Mouse (Mus musculus): ENCODE measurements around the gene Rai1. TPM values are rescaled to one million over a fixed set of nuclear protein-coding genes. Genes with fewer than 3 reads are reported as not detected.

The Rai1 gene
- total RNA-seq, 1 experiment: 15.5 TPM

DNA sequence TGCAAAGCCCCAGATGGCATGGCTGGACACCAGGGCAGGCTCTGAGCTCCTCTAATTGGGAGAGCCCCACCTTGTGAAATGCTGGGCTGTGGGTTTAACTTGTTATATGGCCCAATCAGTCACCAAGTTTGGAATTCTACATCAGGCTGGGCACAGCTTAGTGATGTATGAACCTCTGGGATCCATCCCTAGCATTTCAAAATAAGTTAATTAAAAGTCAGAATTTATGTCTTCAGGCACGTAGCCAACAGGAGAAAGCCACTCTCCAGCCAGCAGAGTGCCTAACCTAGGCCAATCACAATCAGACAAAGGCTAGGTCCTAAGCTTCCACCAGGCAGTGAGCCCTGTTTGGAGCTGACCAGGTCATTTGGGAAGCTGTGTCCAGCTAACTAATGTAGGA lies 111.9 kb downstream of the Rai1 start:
- in situ Hi-C loops (cut with MboI; ENCODE audit: low sequenced_read_pairs in 2 of 2, unreplicated experiment in 2 of 2): no loop called here
- H3K9me3 ChIP-seq (ENCODE audit: control insufficient read depth, insufficient read depth, low read depth, low read length): no peaks in the 10 kb centered on the region
- no peak overlapping the region for H3K4me3 ChIP-seq (ENCODE audit: insufficient read depth in 1 of 2, low read depth in 1 of 2, low read length in 2 of 2, poor library complexity in 1 of 2, severe bottlenecking in 1 of 2)
- DNase-seq (ENCODE audit: low read depth, low spot score): no peak
- H3K27ac ChIP-seq (ENCODE audit: insufficient read depth, low read depth, low read length, poor library complexity, severe bottlenecking): no peak overlapping the region
- no peak overlapping the region for H3K9ac ChIP-seq (ENCODE audit: insufficient read depth, low read depth, low read length, poor library complexity, severe bottlenecking)
- H3K4me1 ChIP-seq (ENCODE audit: control insufficient read depth in 2 of 2, insufficient read depth in 2 of 2, low read length in 2 of 2, poor library complexity in 1 of 2): peaks cover 7 to 25% of the 10 kb centered on the region in 2 experiments; a peak in 3 of 4 replicates
- TF ChIP-seq ZC3H11A (IDR thresholded peaks at IDR 0.05; ENCODE audit: borderline replicate concordance, low read depth, low read length) (no peak), ZNF384 (IDR thresholded peaks at IDR 0.05; ENCODE audit: low read depth, low read length) (no peak), CHD2 (IDR thresholded peaks at IDR 0.05; ENCODE audit: low read depth, low read length) (no peak), HCFC1 (IDR thresholded peaks at IDR 0.05; ENCODE audit: borderline replicate concordance, insufficient read depth, low read length) (no peak), MAFK (IDR thresholded peaks at IDR 0.05; ENCODE audit: insufficient read depth, low read depth, low read length) (no peak)
- H3K36me3 ChIP-seq (ENCODE audit: control insufficient read depth, insufficient read depth, low read length, poor library complexity, severe bottlenecking): peaks cover 10% of the 10 kb centered on the region; the same call in 1 of the 2 replicates

- Histone ChIP-seq H3K9me3 (ENCODE audit: control insufficient read depth, insufficient read depth, low read depth, low read length) (no peaks in the 10 kb centered on the region), H3K27ac (ENCODE audit: insufficient read depth, low read depth, low read length, poor library complexity, severe bottlenecking) (no peak overlapping the region), H3K9ac (ENCODE audit: insufficient read depth, low read depth, low read length, poor library complexity, severe bottlenecking) (no peak overlapping the region), H3K4me1 (ENCODE audit: control insufficient read depth in 2 of 2, insufficient read depth in 2 of 2, low read length in 2 of 2, poor library complexity in 1 of 2) (peaks cover 5 to 22% of the 10 kb centered on the region in 2 experiments; a peak in 3 of 4 replicates), H3K36me3 (ENCODE audit: control insufficient read depth, insufficient read depth, low read length, poor library complexity, severe bottlenecking) (peaks cover 10% of the 10 kb centered on the region; the same call in 1 of the 2 replicates), H3K4me3 (ENCODE audit: insufficient read depth in 1 of 2, low read depth in 1 of 2, low read length in 2 of 2, poor library complexity in 1 of 2, severe bottlenecking in 1 of 2) (no peak overlapping the region)
- DNase-seq (ENCODE audit: low read depth, low spot score): no peak
- in situ Hi-C loops (cut with MboI; ENCODE audit: low sequenced_read_pairs in 2 of 2, unreplicated experiment in 2 of 2): no loop called here
- TF ChIP-seq ZNF384 (IDR thresholded peaks at IDR 0.05; ENCODE audit: low read depth, low read length): no peak
- TF ChIP-seq ZC3H11A (IDR thresholded peaks at IDR 0.05; ENCODE audit: borderline replicate concordance, low read depth, low read length): no peak
- TF ChIP-seq CHD2 (IDR thresholded peaks at IDR 0.05; ENCODE audit: low read depth, low read length): no peak
- no peak for TF ChIP-seq HCFC1 (IDR thresholded peaks at IDR 0.05; ENCODE audit: borderline replicate concordance, insufficient read depth, low read length)
- TF ChIP-seq MAFK (IDR thresholded peaks at IDR 0.05; ENCODE audit: insufficient read depth, low read depth, low read length): no peak
These were observed 112.7 kb downstream of the Rai1 start for GRCm38 (mm10) chr11:60217467-60217866.

GRCm38 (mm10) chr11:60219609-60220008 lies 114.8 kb downstream of the Rai1 start:
- Histone ChIP-seq H3K36me3 (ENCODE audit: control insufficient read depth, insufficient read depth, low read length, poor library complexity, severe bottlenecking) (peaks cover 10% of the 10 kb centered on the region; the same call in 1 of the 2 replicates), H3K9ac (ENCODE audit: insufficient read depth, low read depth, low read length, poor library complexity, severe bottlenecking) (peak overlapping the region; percentile 91; the same call in 1 of the 2 replicates), H3K4me1 (ENCODE audit: control insufficient read depth in 2 of 2, insufficient read depth in 2 of 2, low read length in 2 of 2, poor library complexity in 1 of 2) (peaks cover 3 to 13% of the 10 kb centered on the region in 2 experiments; a peak in 3 of 4 replicates), H3K27ac (ENCODE audit: insufficient read depth, low read depth, low read length, poor library complexity, severe bottlenecking) (no peak overlapping the region), H3K4me3 (ENCODE audit: insufficient read depth in 1 of 2, low read depth in 1 of 2, low read length in 2 of 2, poor library complexity in 1 of 2, severe bottlenecking in 1 of 2) (peak overlapping the region; percentile 82 to 100), H3K9me3 (ENCODE audit: control insufficient read depth, insufficient read depth, low read depth, low read length) (no peaks in the 10 kb centered on the region)
- in situ Hi-C loops (cut with MboI; ENCODE audit: low sequenced_read_pairs in 2 of 2, unreplicated experiment in 2 of 2): no loop called here
- TF ChIP-seq ZC3H11A (IDR thresholded peaks at IDR 0.05; ENCODE audit: borderline replicate concordance, low read depth, low read length): no peak
- TF ChIP-seq HCFC1 (IDR thresholded peaks at IDR 0.05; ENCODE audit: borderline replicate concordance, insufficient read depth, low read length): no peak
- TF ChIP-seq ZNF384 (IDR thresholded peaks at IDR 0.05; ENCODE audit: low read depth, low read length): no peak
- TF ChIP-seq CHD2 (IDR thresholded peaks at IDR 0.05; ENCODE audit: low read depth, low read length): no peak
- TF ChIP-seq MAFK (IDR thresholded peaks at IDR 0.05; ENCODE audit: insufficient read depth, low read depth, low read length): no peak
- DNase-seq (ENCODE audit: low read depth, low spot score): no peak

DNA sequence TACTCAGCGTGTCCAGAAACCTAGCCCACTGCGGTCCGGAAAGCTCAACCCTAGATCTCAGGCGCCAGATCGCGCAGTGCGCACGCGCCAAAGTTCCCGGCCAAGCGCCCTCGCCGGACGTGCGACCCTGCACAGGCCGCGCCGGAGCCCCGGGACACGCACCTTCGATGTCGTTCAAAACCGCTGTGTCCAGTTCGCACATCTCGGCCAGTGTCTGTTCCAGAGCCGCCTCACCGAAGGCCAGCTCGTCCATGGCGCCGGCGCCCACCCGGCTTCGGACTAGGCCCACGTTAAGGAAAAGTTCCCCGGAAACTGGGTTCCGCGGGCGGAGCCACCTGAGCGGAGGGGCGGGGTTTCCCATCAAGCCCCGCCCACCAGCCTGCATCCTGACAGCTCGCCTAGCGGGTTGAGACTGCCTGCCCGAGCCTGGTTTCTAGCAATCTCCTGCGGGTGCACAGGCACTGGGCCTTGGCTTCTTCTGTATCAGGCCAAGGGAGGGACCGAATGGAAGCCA lies 115.5 kb downstream of the Rai1 start:
- TF ChIP-seq CHD2 (IDR thresholded peaks at IDR 0.05; ENCODE audit: low read depth, low read length): no peak
- 0 out of 2 replicates have a peak, but pooled peaks have one; percentile 34 for TF ChIP-seq HCFC1 (IDR thresholded peaks at IDR 0.05; ENCODE audit: borderline replicate concordance, insufficient read depth, low read length)
- in situ Hi-C loops (cut with MboI; ENCODE audit: low sequenced_read_pairs in 2 of 2, unreplicated experiment in 2 of 2): no loop called here
- Histone ChIP-seq H3K9ac (ENCODE audit: insufficient read depth, low read depth, low read length, poor library complexity, severe bottlenecking) (peak overlapping the region; percentile 91), H3K4me3 (ENCODE audit: insufficient read depth in 1 of 2, low read depth in 1 of 2, low read length in 2 of 2, poor library complexity in 1 of 2, severe bottlenecking in 1 of 2) (peak overlapping the region; percentile 82 to 100), H3K27ac (ENCODE audit: insufficient read depth, low read depth, low read length, poor library complexity, severe bottlenecking) (no peak overlapping the region), H3K4me1 (ENCODE audit: control insufficient read depth in 2 of 2, insufficient read depth in 2 of 2, low read length in 2 of 2, poor library complexity in 1 of 2) (peaks cover 3 to 15% of the 10 kb centered on the region in 2 experiments; a peak in 3 of 4 replicates), H3K9me3 (ENCODE audit: control insufficient read depth, insufficient read depth, low read depth, low read length) (no peaks in the 10 kb centered on the region), H3K36me3 (ENCODE audit: control insufficient read depth, insufficient read depth, low read length, poor library complexity, severe bottlenecking) (peaks cover 10% of the 10 kb centered on the region; the same call in 1 of the 2 replicates)
- peak; percentile 85 for DNase-seq (ENCODE audit: low read depth, low spot score)

All from ES-E14 (cell line).